Mouse (Mus musculus) liver, embryonic 14.5 days (tissue): Measurements from ENCODE around the gene Cd8b1. TPM values are rescaled to one million over a fixed set of nuclear protein-coding genes. Genes with fewer than 3 reads are reported as not detected.

Experiments used
- ATAC-seq: fragments of 200-750 bp; cut with Nextera tagmentation; 2 replicates; pipeline ENCODE4 v1.8.0; 2017; ENCODE audit warnings: moderate number of reproducible peaks, mild to moderate bottlenecking, moderate library complexity; ENCODE audit not compliant: insufficient read depth
- DNase-seq, 3 experiments: peaks; one replicate each; pipeline ENCODE4 v3.0.0-alpha.2; 2012 to 2013; ENCODE audit warnings: low read depth in 3 of 3, low spot score in 3 of 3
- H3K27ac ChIP-seq: fragments of 300-500 bp; sonication (generic); 2 replicates; pipeline ENCODE4 v1.5.1; 2014; ENCODE audit warnings: moderate library complexity, mild to moderate bottlenecking, control low read depth, inconsistent platforms
- H3K27me3 ChIP-seq: fragments of 300-500 bp; sonication (generic); 2 replicates; pipeline ENCODE4 v1.6.1; 2014; ENCODE audit warnings: mild to moderate bottlenecking, low read length, moderate library complexity; ENCODE audit not compliant: control insufficient read depth, insufficient read depth
- H3K36me3 ChIP-seq: fragments of 300-500 bp; sonication (generic); replicated peaks from 2 replicates; pipeline ENCODE4 v1.6.1; 2014; ENCODE audit warnings: low read depth; ENCODE audit not compliant: control insufficient read depth, insufficient read depth
- H3K4me1 ChIP-seq, 2 experiments: fragments of 200-500 bp in 1 of 2; fragments of 300-500 bp in 1 of 2; sonication (generic) in 1 of 2; replicated peaks; 2 replicates each; pipeline ENCODE4 v1.6.1; 2012 to 2014; ENCODE audit warnings: antibody characterized with exemption in 1 of 2, inconsistent platforms in 1 of 2, low read length in 1 of 2; ENCODE audit not compliant: control insufficient read depth in 2 of 2, insufficient read depth in 2 of 2
- H3K4me2 ChIP-seq: fragments of 300-500 bp; sonication (generic); 2 replicates; pipeline ENCODE4 v1.6.1; 2014; ENCODE audit warnings: low read depth, mild to moderate bottlenecking, control low read depth, moderate library complexity
- H3K4me3 ChIP-seq, 2 experiments: fragments of 200-500 bp in 1 of 2; fragments of 300-500 bp in 1 of 2; sonication (generic) in 1 of 2; 2 replicates each; pipeline ENCODE4 v1.5.1; 2012 to 2014; ENCODE audit warnings: low read depth in 2 of 2, low read length in 2 of 2, mild to moderate bottlenecking in 2 of 2, control low read depth in 1 of 2, inconsistent platforms in 1 of 2, moderate library complexity in 1 of 2; ENCODE audit not compliant: insufficient read depth in 1 of 2
- H3K9ac ChIP-seq: fragments of 300-500 bp; sonication (generic); replicated peaks from 2 replicates; pipeline ENCODE4 v1.6.1; 2014; ENCODE audit warnings: mild to moderate bottlenecking, control low read depth, moderate library complexity
- H3K9me3 ChIP-seq: fragments of 300-500 bp; sonication (generic); 2 replicates; pipeline ENCODE4 v1.6.1; 2016; ENCODE audit warnings: low read length, mixed read lengths; ENCODE audit not compliant: control insufficient read depth
- CTCF ChIP-seq: IDR thresholded peaks from 2 replicates; pipeline ENCODE4 v1.5.1; 2016; ENCODE audit warnings: antibody characterized with exemption, low read depth, control low read depth
- EP300 ChIP-seq: IDR thresholded peaks from 2 replicates; pipeline ENCODE4 v1.6.1; 2016; ENCODE audit warnings: antibody characterized with exemption, low read depth
- WGBS: fragments of 180-500 bp; shearing (Covaris S2); extraction: QIAGEN DNeasy Blood & Tissue Kit; methylation state at CpG from one replicate; pipeline ENCODE4 v1.1.7; 2014; ENCODE audit not compliant: insufficient replicate concordance; 5-methylcytosine and 5-hydroxymethylcytosine counted together
- polyA plus RNA-seq, 2 experiments: library from polyadenylated mRNA; depleted of rRNA in 1 of 2; stranded (reverse) in 1 of 2; unstranded in 1 of 2; fragments of >200 nt; fragmentation: Nextera tagmentation in 1 of 2; extraction: Ambion mirVana in 1 of 2; gene quantifications; 2 replicates each; pipeline versions ENCODE4 v1.2.1 to v1.2.3; 2012 to 2014

The Cd8b1 gene
- polyA plus RNA-seq, 2 experiments: not detected

DNA sequence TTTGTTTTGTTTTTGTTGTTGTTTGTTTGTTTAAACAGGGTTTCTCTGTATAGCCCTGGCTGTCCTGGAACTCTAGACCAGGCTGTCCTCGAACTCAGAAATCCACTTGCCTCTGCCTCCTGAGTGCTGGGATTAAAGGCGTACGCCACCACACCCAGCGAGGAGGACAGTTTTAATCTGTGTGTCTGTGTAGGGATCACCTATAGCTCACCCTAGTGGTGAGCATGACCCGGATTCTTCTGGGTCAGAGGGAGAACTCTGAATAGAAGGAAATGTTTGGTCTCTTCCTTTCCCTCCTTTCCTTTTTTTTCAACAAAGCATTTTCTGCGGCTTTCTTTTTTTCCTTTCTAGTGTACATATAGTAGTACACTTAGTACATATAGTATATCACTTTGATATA lies 27.3 kb upstream of the Cd8b1 start:
- H3K36me3 ChIP-seq: no peaks in the 10 kb centered on the region
- no peak for DNase-seq
- H3K9me3 ChIP-seq: no peaks in the 10 kb centered on the region
- H3K9ac ChIP-seq: no peak overlapping the region
- no peaks in the 10 kb centered on the region for H3K27me3 ChIP-seq
- no peak for ATAC-seq
- H3K4me1 ChIP-seq: no peaks in the 10 kb centered on the region
- TF ChIP-seq EP300: no peak
- peak; percentile 34; the same call in 1 of the 2 replicates for TF ChIP-seq CTCF
- 44% methylated on average over 6 of the region's 6 CpGs for WGBS
- no peak overlapping the region for H3K4me2 ChIP-seq
- no peak overlapping the region for H3K27ac ChIP-seq
- no peak overlapping the region for H3K4me3 ChIP-seq

DNA sequence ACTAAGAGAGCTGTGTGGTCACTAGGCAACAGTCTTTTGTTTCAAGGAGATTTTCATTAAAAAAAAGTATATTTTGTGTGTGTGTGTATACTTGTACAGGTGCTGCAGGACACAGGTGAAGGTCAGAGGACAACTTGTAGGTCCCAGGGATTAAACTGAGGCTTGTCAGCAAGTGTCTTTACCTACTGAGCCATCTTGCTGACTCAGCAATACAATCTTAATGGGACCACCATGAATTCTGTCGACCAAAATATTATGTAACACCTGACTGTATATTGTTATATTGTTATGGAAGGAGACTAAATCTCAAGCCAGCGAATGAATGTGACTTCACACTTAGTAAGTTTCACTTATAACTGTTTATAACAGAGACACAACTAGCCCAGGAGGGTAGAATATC lies 24.5 kb upstream of the Cd8b1 start:
- Histone ChIP-seq H3K9me3 (no peaks in the 10 kb centered on the region), H3K27me3 (no peaks in the 10 kb centered on the region), H3K4me2 (no peak overlapping the region), H3K4me3 (no peak overlapping the region), H3K9ac (no peak overlapping the region), H3K36me3 (no peaks in the 10 kb centered on the region), H3K27ac (no peak overlapping the region), H3K4me1 (no peaks in the 10 kb centered on the region)
- WGBS: 55% methylated on average over 2 of the region's 2 CpGs
- TF ChIP-seq EP300: no peak
- TF ChIP-seq CTCF: no peak
- DNase-seq: no peak
- ATAC-seq: no peak

DNA sequence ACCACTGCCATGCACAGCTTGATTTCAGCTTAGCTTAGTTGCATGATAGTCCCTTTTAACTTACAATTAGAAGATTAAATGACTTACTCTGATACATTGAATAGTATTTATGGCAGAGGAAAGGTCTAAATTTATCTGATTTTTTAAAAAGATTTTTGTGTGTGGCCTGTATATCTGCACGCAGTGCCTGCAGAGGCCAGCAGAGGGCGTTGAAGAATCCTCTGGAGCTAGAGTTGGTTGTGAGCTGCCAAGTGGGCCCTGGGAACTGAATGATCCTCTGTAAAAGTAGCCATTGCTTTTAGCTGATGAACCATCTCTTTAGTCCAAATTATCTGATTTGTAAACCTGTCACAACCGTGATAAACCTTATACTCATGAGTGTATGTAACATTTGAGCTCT lies 23.8 kb upstream of the Cd8b1 start:
- Histone ChIP-seq H3K4me3 (no peak overlapping the region), H3K36me3 (no peaks in the 10 kb centered on the region), H3K4me1 (no peaks in the 10 kb centered on the region), H3K27ac (no peak overlapping the region), H3K9me3 (no peaks in the 10 kb centered on the region), H3K9ac (no peak overlapping the region), H3K27me3 (no peaks in the 10 kb centered on the region), H3K4me2 (no peak overlapping the region)
- TF ChIP-seq CTCF: peak; percentile 73
- no peak for TF ChIP-seq EP300
- 26% methylated on average over 3 of the region's 3 CpGs for WGBS
- DNase-seq: no peak
- no peak for ATAC-seq

DNA sequence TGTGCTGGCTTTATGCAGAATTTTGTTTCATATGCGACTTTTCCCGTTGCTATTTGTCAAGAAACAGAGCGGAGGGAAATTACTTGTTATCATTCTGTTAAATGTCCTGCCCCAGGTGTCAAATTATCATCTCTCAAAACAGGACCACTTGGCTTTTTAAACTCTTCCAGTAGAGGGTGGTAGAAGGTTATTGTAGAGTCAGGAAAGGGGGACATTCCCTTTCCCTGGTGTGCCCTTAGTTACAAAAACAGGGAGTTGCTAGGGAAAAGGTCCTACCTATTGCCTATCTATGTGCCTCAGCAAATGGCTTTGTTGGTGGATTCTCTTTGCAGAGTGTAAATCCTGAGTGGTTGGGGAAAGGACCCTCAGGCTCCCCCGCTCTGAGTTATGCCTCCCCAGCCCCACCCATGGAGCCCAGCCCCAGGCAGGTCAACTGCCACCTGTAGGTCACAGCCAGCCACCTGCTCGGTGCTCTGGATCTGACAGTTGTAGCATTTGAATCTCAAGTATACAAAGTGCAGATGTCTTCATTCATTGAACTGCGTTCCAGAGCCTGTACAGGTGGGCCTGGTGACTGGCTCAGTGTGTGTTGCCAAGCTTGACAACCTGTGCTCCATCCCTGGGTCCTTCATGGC lies 20.4 kb upstream of the Cd8b1 start:
- H3K4me3 ChIP-seq: no peak overlapping the region
- TF ChIP-seq EP300 (no peak), CTCF (no peak)
- H3K9me3 ChIP-seq: no peaks in the 10 kb centered on the region
- H3K27ac ChIP-seq: no peak overlapping the region
- H3K9ac ChIP-seq: no peak overlapping the region
- H3K36me3 ChIP-seq: no peaks in the 10 kb centered on the region
- no peaks in the 10 kb centered on the region for H3K4me1 ChIP-seq
- ATAC-seq (no peak), DNase-seq (no peak)
- no peaks in the 10 kb centered on the region for H3K27me3 ChIP-seq
- H3K4me2 ChIP-seq: no peak overlapping the region
- 61% methylated on average over 6 of the region's 6 CpGs for WGBS

DNA sequence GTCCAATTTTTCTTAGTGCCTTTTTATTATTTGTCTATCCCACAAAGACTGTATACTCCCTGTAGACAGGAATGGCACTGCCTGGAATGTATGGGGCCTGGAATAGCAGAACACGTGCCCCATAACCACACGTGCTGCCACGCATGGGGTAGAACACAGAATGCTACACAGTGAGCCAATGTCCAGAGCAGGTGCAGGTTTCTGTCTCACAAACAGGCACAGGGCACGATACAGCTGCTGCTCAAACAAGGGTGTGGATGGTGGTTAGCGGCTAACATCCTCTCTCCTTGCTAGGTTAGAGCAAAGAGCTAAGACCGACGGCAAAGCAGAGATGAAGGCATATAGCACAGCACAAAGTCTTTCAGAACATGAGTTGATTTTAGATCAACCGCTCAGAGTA lies 15.1 kb upstream of the Cd8b1 start:
- Histone ChIP-seq H3K27ac (no peak overlapping the region), H3K36me3 (no peaks in the 10 kb centered on the region), H3K4me2 (no peak overlapping the region), H3K27me3 (no peaks in the 10 kb centered on the region), H3K9ac (no peak overlapping the region), H3K4me3 (no peak overlapping the region), H3K9me3 (no peaks in the 10 kb centered on the region), H3K4me1 (no peaks in the 10 kb centered on the region)
- ATAC-seq (no peak), DNase-seq (no peak)
- TF ChIP-seq CTCF: no peak
- TF ChIP-seq EP300: no peak
- 71% methylated on average over 8 of the region's 8 CpGs for WGBS
